Comparison of ENCODE assay signal across 18 mouse cellular contexts in the genomic region with DNA sequence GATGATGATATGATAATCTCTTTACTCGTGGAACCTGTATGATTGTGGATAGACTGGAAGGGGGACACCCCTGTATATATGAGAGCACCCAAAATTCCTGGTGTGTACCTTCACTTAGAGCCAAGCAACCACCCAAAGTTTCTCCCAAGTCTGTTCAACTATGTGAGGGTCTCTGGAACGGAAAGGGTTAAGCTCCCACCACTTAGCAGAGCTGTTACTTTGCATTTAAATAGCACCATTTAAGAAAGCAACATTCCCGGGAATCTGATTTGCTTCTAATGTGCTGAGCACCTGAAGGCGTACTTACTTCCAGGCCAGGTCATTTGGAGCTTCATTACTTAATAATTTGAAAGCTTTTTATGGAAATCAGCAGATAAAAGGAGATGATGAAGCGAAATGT.
A peak's percentile ranks its signal among the peaks of the same experiment; 100 is the strongest.
DNase-seq lines count a peak whose midpoint lies in the region; ATAC-seq lines count a peak whose summit lies in the region.
"Had no signal": no experiment of that assay in that cellular context is flagged by ENCODE, and none has a peak within 500 bp of the region (broad histone marks: within the 10 kb centered on the region; RNA-seq: fewer than 3 reads in every experiment).

No protein-coding gene starts in this region.

- peak overlapping the region; percentile 22; the same call in 1 of the 2 replicates for H3K4me3 ChIP-seq in hindbrain, embryonic 10.5 days
- no peak overlapping the region for H3K4me3 ChIP-seq in hindbrain, embryonic 11.5 days (ENCODE audit: low read depth, low read length)
- no peak overlapping the region for H3K4me3 ChIP-seq in forebrain, embryonic 12.5 days (replicated peaks)
- H3K4me3 ChIP-seq in midbrain, embryonic 12.5 days = no peak overlapping the region
- H3K4me3 ChIP-seq: intestine, embryonic 15.5 days; neural tube, embryonic 12.5 days had no signal

- peaks cover 24% of the 10 kb centered on the region for H3K4me1 ChIP-seq in hindbrain, embryonic 10.5 days (replicated peaks)
- no peaks in the 10 kb centered on the region for H3K4me1 ChIP-seq in hindbrain, embryonic 11.5 days (replicated peaks; ENCODE audit: control insufficient read depth, insufficient read depth, low read length)
- peaks cover 19% of the 10 kb centered on the region for H3K4me1 ChIP-seq in forebrain, embryonic 12.5 days
- H3K4me1 ChIP-seq in midbrain, embryonic 12.5 days = peaks cover 14% of the 10 kb centered on the region
- H3K4me1 ChIP-seq: intestine, embryonic 15.5 days; neural tube, embryonic 12.5 days had no signal

- H3K4me2 ChIP-seq in hindbrain, embryonic 11.5 days (replicated peaks; ENCODE audit: low read depth, low read length) = no peak overlapping the region
- peak overlapping the region; percentile 38 for H3K4me2 ChIP-seq in forebrain, embryonic 12.5 days
- H3K4me2 ChIP-seq in midbrain, embryonic 12.5 days (replicated peaks) = peak overlapping the region; percentile 35
- H3K4me2 ChIP-seq: heart, embryonic 11.5 days; intestine, embryonic 15.5 days; neural tube, embryonic 12.5 days had no signal

- 13% methylated on average over 5 of the region's 5 CpGs for WGBS in hindbrain, embryonic 10.5 days
- WGBS in hindbrain, embryonic 11.5 days = 23% methylated on average over 5 of the region's 5 CpGs
- WGBS in forebrain, embryonic 12.5 days = 5% methylated on average over 5 of the region's 5 CpGs
- WGBS in midbrain, embryonic 12.5 days = 9% methylated on average over 5 of the region's 5 CpGs

- no peak for ATAC-seq in hindbrain, embryonic 11.5 days (ENCODE audit: low FRiP score)
- no peak for ATAC-seq in forebrain, embryonic 12.5 days (ENCODE audit: low FRiP score)
- ATAC-seq in midbrain, embryonic 12.5 days (ENCODE audit: low FRiP score, low read depth) = no peak
- no peak for ATAC-seq in frontal cortex, adult (ENCODE audit: low TSS enrichment)
- ATAC-seq: intestine, embryonic 15.5 days had no signal

- H3K9ac ChIP-seq in hindbrain, embryonic 11.5 days (ENCODE audit: low read depth, low read length) = no peak overlapping the region
- no peak overlapping the region for H3K9ac ChIP-seq in forebrain, embryonic 12.5 days
- H3K9ac ChIP-seq in midbrain, embryonic 12.5 days (replicated peaks) = no peak overlapping the region
- H3K9ac ChIP-seq: intestine, embryonic 15.5 days; neural tube, embryonic 12.5 days had no signal

- H3K9me3 ChIP-seq in hindbrain, embryonic 10.5 days = no peaks in the 10 kb centered on the region
- H3K9me3 ChIP-seq in hindbrain, embryonic 11.5 days (ENCODE audit: control insufficient read depth, low read length) = no peaks in the 10 kb centered on the region
- H3K9me3 ChIP-seq in forebrain, embryonic 12.5 days = no peaks in the 10 kb centered on the region
- no peaks in the 10 kb centered on the region for H3K9me3 ChIP-seq in midbrain, embryonic 12.5 days
- H3K9me3 ChIP-seq: intestine, embryonic 15.5 days; neural tube, embryonic 12.5 days had no signal

- H3K27ac ChIP-seq in hindbrain, embryonic 10.5 days = no peak overlapping the region
- H3K27ac ChIP-seq in hindbrain, embryonic 11.5 days (ENCODE audit: low read depth, low read length) = no peak overlapping the region
- no peak overlapping the region for H3K27ac ChIP-seq in forebrain, embryonic 12.5 days
- H3K27ac ChIP-seq in midbrain, embryonic 12.5 days (replicated peaks) = no peak overlapping the region
- H3K27ac ChIP-seq: intestine, embryonic 15.5 days; neural tube, embryonic 12.5 days had no signal

- H3K27me3 ChIP-seq in hindbrain, embryonic 10.5 days (ENCODE audit: insufficient read depth, poor library complexity, severe bottlenecking) = no peaks in the 10 kb centered on the region; the same call in 1 of the 2 replicates
- H3K27me3 ChIP-seq in hindbrain, embryonic 11.5 days (ENCODE audit: control insufficient read depth, insufficient read depth, low read length) = no peaks in the 10 kb centered on the region
- H3K27me3 ChIP-seq in forebrain, embryonic 12.5 days = peaks cover 18% of the 10 kb centered on the region; the same call in 1 of the 2 replicates
- H3K27me3 ChIP-seq in midbrain, embryonic 12.5 days = no peaks in the 10 kb centered on the region
- H3K27me3 ChIP-seq: intestine, embryonic 15.5 days; neural tube, embryonic 12.5 days had no signal

- no peak for DNase-seq in hindbrain, embryonic 10.5 days (ENCODE audit: low spot score)
- DNase-seq in hindbrain, embryonic 11.5 days (ENCODE audit: low spot score) = no peak
- peak; percentile 46 for DNase-seq in R1 (ENCODE audit: low read depth, low spot score)
- DNase-seq in spleen, postnatal 4 days (ENCODE audit: low spot score in 2 of 2) = no peak
- DNase-seq in spleen, adult 12 weeks (ENCODE audit: low spot score) = no peak
- DNase-seq: adrenal gland, adult 8-10 months; cerebellum, adult 2 months; gastrocnemius, postnatal 36 days; left cerebral cortex, postnatal 4 days; lung, adult 18-20 months; lung, postnatal 36 days; thymus, postnatal 36 days had no signal

- no peaks in the 10 kb centered on the region for H3K36me3 ChIP-seq in hindbrain, embryonic 10.5 days
- H3K36me3 ChIP-seq in hindbrain, embryonic 11.5 days (ENCODE audit: control insufficient read depth, insufficient read depth, low read length) = no peaks in the 10 kb centered on the region
- no peaks in the 10 kb centered on the region for H3K36me3 ChIP-seq in forebrain, embryonic 12.5 days (replicated peaks)
- H3K36me3 ChIP-seq in midbrain, embryonic 12.5 days = no peaks in the 10 kb centered on the region
- H3K36me3 ChIP-seq: intestine, embryonic 15.5 days; neural tube, embryonic 12.5 days had no signal
